Mouse (Mus musculus) erythroblast, embryonic 14.5 days (primary cell): ENCODE data around the gene 6030458C11Rik.

Source experiments
- GATA1 ChIP-seq: IDR thresholded peaks from 2 replicates; pipeline ENCODE4 v1.6.1; 2012; ENCODE audit warnings: low read length, inconsistent platforms, mixed read lengths
- TAL1 ChIP-seq: IDR thresholded peaks from 3 replicates; pipeline ENCODE4 v1.6.1; 2012; ENCODE audit warnings: low read length, inconsistent platforms, mixed read lengths

DNA sequence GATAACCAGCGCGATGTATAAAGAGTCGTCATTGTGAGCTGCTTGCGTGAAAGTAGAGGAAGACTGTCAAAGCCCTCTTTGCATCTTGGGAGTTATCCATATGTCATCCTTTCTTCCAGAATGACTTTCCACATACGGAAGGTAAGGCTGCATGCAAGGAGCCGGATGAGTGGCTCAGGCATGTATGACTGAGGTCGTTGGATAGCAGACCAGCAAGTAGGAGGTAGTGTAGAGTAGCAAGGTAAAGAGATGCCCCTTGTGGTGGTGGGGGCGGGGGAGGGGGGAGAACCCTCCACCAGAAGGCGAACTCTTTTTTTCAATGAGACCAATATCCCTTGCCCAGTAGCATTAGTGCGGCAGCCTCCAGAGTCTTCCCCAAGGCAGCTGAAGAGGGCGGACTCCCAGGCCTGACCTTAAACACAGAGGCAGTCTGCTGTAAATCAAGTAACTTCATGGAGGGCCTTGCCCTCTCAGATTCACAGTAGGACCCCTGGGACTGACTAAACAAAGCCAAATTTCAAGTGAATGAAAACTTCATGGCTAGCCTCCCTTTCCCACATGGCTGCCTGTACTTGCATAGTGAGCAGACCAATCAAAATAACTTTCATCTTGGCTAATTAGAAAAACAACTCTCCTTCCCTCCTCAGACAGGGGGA is 62.1 kb downstream of the 6030458C11Rik start:
- TF ChIP-seq GATA1 (no peak), TAL1 (no peak)
